Mouse (Mus musculus): ENCODE results near the gene Asb1. TPM values are rescaled to one million over a fixed set of nuclear protein-coding genes. Genes with fewer than 3 reads are reported as not detected.

Asb1 gene
- polyA plus RNA-seq, 1 experiment = not detected

DNA sequence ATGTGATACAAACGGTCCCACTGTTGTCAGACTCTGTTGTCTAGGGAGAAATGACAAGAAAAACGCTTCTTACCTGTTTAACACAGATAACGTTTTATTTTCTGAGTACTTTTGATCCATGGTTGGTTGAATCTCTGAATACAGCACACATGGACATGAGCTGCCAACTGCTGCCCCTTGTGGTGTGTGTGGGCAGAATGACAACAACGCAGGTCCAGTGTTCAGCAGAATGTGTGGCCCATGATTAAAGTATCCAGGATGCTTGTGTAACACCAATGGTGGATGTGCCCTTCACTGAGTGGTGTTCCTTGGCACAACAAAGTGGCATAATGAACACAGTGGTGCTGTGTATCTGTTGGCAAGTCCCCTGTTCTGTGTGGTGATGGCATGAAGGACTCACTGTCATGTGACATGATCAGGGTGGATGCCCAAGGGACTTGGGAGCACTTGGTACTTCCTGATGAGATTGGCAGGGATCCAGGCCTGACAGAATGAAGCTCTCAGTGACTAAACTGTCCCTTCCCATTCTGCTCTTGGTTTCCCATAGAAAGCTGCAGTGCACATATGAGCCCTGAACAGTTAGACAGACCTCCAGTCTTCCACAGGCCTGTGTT is 22.7 kb downstream of the Asb1 start:
- H3K4me1 ChIP-seq (ENCODE audit: control insufficient read depth, insufficient read depth, low read length) = no peaks in the 10 kb centered on the region
- TF ChIP-seq CTCF (IDR thresholded peaks at IDR 0.05; ENCODE audit: insufficient read depth, low read depth, low read length) = no peak
- no peak overlapping the region for H3K27ac ChIP-seq (ENCODE audit: insufficient read depth, low read depth, low read length)
- no peak overlapping the region for H3K4me3 ChIP-seq (ENCODE audit: insufficient read depth, low read depth, low read length)
- 74% methylated on average over 4 of the region's 4 CpGs for whole genome bisulfite sequencing

DNA sequence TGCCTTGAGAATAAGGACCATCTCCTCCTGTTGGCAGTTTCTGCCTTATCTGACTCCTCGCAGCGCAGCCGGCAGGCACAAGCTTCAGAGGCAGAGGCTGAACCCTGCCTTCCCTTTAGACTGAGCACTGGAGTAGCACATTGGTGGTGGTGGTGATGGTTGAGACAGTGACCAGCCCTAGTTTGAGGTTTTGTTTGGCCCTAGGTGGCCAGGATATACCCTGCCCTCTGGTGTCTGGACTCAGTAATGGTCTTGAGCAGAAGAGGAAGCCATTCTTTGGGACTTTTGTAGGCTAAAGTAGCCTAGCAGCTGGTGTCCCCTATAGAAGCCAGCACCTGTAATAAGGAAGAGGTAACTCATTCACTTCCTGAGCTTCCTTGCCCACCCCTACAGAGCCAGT is 23.7 kb downstream of the Asb1 start:
- no peaks in the 10 kb centered on the region for H3K4me1 ChIP-seq (ENCODE audit: control insufficient read depth, insufficient read depth, low read length)
- no peak overlapping the region for H3K4me3 ChIP-seq (ENCODE audit: insufficient read depth, low read depth, low read length)
- 82% methylated on average over 3 of the region's 3 CpGs for WGBS
- no peak overlapping the region for H3K27ac ChIP-seq (ENCODE audit: insufficient read depth, low read depth, low read length)
- no peak for TF ChIP-seq CTCF (IDR thresholded peaks at IDR 0.05; ENCODE audit: insufficient read depth, low read depth, low read length)
- TF ChIP-seq POLR2A (IDR thresholded peaks at IDR 0.05; ENCODE audit: insufficient read depth, low read depth, low read length) = no peak

DNA sequence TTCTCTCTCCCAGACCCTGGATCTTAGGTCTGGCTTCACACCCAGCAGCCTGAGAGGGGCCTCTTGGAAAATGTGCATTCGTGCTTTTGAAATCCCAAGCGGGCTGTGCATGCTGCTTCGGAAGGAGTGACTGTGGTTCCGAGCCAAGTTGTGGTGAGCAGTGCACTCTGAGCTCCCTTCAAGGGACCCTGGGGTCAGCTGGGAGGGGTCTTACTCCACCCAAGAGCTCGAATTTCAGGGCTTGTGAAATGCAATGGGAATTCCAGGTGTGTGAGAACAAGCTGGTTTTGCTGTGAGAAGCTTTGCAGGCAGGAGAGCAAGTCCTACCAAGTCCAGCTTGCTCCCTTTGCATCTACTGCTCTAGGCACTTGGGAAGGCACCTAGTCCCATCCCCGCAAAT is 24.3 kb downstream of the Asb1 start:
- Histone ChIP-seq H3K4me1 (ENCODE audit: control insufficient read depth, insufficient read depth, low read length) (no peaks in the 10 kb centered on the region), H3K4me3 (ENCODE audit: insufficient read depth, low read depth, low read length) (no peak overlapping the region), H3K27ac (ENCODE audit: insufficient read depth, low read depth, low read length) (no peak overlapping the region)
- no peak for TF ChIP-seq CTCF (IDR thresholded peaks at IDR 0.05; ENCODE audit: insufficient read depth, low read depth, low read length)
- no peak for TF ChIP-seq POLR2A (IDR thresholded peaks at IDR 0.05; ENCODE audit: insufficient read depth, low read depth, low read length)
- WGBS = 74% methylated on average over 6 of the region's 6 CpGs

DNA sequence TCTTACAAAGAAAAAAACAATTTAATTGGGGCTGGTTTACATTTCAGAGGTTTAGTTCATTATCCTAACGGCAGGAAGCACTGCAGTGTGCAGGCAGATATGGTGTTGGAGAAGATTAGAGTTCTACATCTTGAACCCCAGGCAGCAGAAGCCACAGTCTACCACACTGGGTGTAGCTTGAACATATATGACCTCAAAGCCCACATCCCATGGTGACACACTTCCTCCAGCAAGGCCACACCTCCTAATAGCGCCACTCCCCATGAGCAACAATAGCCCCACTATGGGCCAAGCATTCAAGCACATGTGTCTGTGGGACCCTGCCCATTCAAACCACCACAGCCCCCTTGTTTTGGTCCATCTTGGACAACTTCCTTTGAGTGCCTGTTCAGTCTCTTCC is 26.9 kb downstream of the Asb1 start:
- Histone ChIP-seq H3K27ac (ENCODE audit: insufficient read depth, low read depth, low read length) (no peak overlapping the region), H3K4me1 (ENCODE audit: control insufficient read depth, insufficient read depth, low read length) (no peaks in the 10 kb centered on the region), H3K4me3 (ENCODE audit: insufficient read depth, low read depth, low read length) (no peak overlapping the region)
- TF ChIP-seq CTCF (IDR thresholded peaks at IDR 0.05; ENCODE audit: insufficient read depth, low read depth, low read length) (no peak), POLR2A (IDR thresholded peaks at IDR 0.05; ENCODE audit: insufficient read depth, low read depth, low read length) (no peak)
- WGBS = 83% methylated on average over 2 of the region's 2 CpGs

DNA sequence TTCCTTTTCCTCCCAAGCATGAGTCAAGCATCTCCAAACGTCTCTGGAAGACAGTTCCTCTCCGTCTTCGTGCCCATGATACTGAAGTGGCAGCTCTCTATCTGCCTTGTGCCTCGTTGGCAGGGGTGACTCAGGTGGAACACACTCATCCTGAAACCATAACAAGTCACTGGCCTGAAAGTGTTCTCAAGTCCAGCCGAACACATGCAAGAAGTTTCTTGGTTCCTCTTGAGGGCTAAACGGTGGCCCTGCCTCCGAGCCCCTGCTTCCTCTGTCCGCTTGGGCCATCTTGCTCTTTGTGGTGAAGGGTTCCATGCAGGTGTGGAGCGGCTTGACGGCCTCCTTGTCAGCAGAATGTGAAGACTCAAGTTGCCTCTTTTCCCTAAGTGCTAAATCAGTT is 32.1 kb downstream of the Asb1 start:
- Histone ChIP-seq H3K4me3 (ENCODE audit: insufficient read depth, low read depth, low read length) (no peak overlapping the region), H3K27ac (ENCODE audit: insufficient read depth, low read depth, low read length) (no peak overlapping the region), H3K4me1 (ENCODE audit: control insufficient read depth, insufficient read depth, low read length) (no peaks in the 10 kb centered on the region)
- 82% methylated on average over 10 of the region's 10 CpGs for WGBS
- TF ChIP-seq CTCF (IDR thresholded peaks at IDR 0.05; ENCODE audit: insufficient read depth, low read depth, low read length) (no peak), POLR2A (IDR thresholded peaks at IDR 0.05; ENCODE audit: insufficient read depth, low read depth, low read length) (no peak)

DNA sequence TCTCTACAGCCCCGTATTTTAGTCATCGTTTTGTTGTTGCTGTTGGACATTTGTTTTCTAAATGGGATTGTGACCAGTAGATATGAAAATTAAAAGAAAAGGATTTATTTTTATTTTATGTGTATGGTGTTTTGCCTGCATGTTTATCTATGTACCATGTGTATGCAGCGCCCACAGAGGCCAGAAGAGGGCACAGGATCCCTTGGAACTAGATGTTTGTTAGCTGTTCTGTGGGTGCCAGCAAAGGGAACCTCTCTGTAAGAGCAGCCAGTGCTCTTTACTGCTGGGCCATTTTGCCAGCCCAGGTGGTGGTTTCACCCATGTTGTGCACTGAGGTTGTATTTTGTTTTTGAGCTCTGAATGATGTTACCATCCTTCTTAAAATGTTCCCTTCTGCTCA is 33.9 kb downstream of the Asb1 start:
- 0 out of 2 replicates have a peak, but pooled peaks have one; percentile 21 for TF ChIP-seq CTCF (IDR thresholded peaks at IDR 0.05; ENCODE audit: insufficient read depth, low read depth, low read length)
- no peak for TF ChIP-seq POLR2A (IDR thresholded peaks at IDR 0.05; ENCODE audit: insufficient read depth, low read depth, low read length)
- H3K4me1 ChIP-seq (ENCODE audit: control insufficient read depth, insufficient read depth, low read length) = no peaks in the 10 kb centered on the region
- H3K4me3 ChIP-seq (ENCODE audit: insufficient read depth, low read depth, low read length) = no peak overlapping the region
- 65% methylated on average over 3 of the region's 3 CpGs for WGBS
- no peak overlapping the region for H3K27ac ChIP-seq (ENCODE audit: insufficient read depth, low read depth, low read length)

DNA sequence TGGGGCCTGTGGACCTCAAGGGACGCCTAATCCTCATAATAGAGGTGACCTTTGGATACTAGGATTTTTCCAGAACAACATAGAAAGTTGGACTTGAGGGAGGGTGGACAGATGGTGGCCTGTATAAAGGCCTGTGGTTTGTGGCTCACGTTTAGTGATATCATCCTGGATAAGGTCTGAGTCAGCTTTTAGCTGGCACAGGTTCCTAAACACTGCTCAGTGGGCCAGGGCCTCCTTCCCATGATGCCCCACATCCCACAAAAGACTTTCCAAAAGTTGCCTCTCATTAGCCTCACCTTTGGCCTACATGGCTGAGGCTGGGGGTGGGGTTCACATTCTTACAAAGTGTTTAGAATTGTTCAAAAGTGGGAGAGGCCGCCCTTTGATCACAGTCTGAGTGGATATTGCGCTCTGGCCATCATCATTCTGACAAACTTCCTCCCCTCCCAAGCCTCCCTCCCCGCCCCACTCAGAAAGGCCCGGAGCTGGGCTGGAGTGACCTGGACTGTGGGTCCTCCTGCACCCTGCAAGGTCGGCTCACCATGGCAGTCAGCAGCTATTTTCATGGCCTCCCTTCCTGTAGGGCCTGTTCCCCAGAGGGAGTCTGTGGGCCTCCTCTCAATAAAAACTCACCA is 37.7 kb downstream of the Asb1 start:
- H3K4me3 ChIP-seq (ENCODE audit: insufficient read depth, low read depth, low read length) = no peak overlapping the region
- no peak for TF ChIP-seq POLR2A (IDR thresholded peaks at IDR 0.05; ENCODE audit: insufficient read depth, low read depth, low read length)
- no peak for TF ChIP-seq CTCF (IDR thresholded peaks at IDR 0.05; ENCODE audit: insufficient read depth, low read depth, low read length)
- 84% methylated on average over 7 of the region's 7 CpGs for WGBS

DNA sequence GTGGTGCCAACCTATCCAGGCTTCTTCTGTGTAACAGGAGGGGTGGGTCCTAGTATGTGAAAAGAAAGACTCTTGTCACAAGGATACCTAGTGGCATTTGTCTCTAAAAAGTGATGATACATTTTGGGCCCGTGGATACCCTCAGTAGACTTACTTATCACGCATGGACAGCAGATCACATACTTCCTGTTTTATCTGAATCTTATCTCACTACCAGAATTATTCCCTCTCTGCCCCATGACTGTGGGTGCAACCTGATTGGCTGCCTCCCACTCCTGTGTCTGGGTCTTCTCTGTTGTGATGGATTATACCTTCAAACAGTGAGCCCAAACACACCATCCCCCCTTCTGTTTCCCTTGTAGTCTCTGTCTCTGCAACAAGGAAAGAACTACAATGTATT is 40.2 kb downstream of the Asb1 start:
- Histone ChIP-seq H3K27ac (ENCODE audit: insufficient read depth, low read depth, low read length) (no peak overlapping the region), H3K4me3 (ENCODE audit: insufficient read depth, low read depth, low read length) (no peak overlapping the region), H3K4me1 (ENCODE audit: control insufficient read depth, insufficient read depth, low read length) (no peaks in the 10 kb centered on the region)
- TF ChIP-seq POLR2A (IDR thresholded peaks at IDR 0.05; ENCODE audit: insufficient read depth, low read depth, low read length) = no peak
- TF ChIP-seq CTCF (IDR thresholded peaks at IDR 0.05; ENCODE audit: insufficient read depth, low read depth, low read length) = no peak
- WGBS = 93% methylated on average over 2 of the region's 2 CpGs

More for the DNA sequence above, 37.7 kb downstream of the Asb1 start:
- no peak overlapping the region for H3K27ac ChIP-seq (ENCODE audit: insufficient read depth, low read depth, low read length)
- no peaks in the 10 kb centered on the region for H3K4me1 ChIP-seq (ENCODE audit: control insufficient read depth, insufficient read depth, low read length)

DNA sequence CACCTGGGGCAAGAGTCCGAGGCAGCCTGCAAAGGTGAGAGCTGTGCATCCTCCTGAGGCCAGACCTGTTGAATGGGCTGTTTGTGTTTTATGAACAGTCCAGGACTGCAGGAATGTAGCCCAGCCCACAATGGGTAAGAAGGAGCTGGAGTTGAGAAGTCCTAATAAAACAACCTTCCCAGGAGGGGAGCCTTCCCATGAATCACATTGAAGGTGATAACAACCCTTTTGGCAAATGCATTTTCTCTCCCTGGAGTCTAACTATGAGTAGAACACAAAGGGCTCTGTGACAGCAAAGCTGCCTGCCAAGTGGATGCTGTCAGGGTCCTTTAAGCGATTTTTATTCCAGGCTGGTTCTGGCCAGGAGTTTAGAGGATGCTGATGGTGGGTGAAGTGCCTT is 40.9 kb downstream of the Asb1 start:
- H3K4me3 ChIP-seq (ENCODE audit: insufficient read depth, low read depth, low read length) = no peak overlapping the region
- no peak for TF ChIP-seq CTCF (IDR thresholded peaks at IDR 0.05; ENCODE audit: insufficient read depth, low read depth, low read length)
- WGBS = 59% methylated on average over 2 of the region's 2 CpGs
- H3K27ac ChIP-seq (ENCODE audit: insufficient read depth, low read depth, low read length) = no peak overlapping the region
- H3K4me1 ChIP-seq (ENCODE audit: control insufficient read depth, insufficient read depth, low read length) = no peaks in the 10 kb centered on the region

Measured in olfactory bulb, adult 2 months (tissue).